Mouse (Mus musculus): Measurements from ENCODE around the gene Mgst1. TPM values are rescaled to one million over a fixed set of nuclear protein-coding genes. Genes with fewer than 3 reads are reported as not detected.

The Mgst1 gene
- total and polyA plus RNA-seq, 3 experiments = not detected

- Histone ChIP-seq H3K4me1 (ENCODE audit: control insufficient read depth in 1 of 2, insufficient read depth in 2 of 2) (no peaks in the 10 kb centered on the region), H3K4me3 (replicated peaks in 1 of 3; ENCODE audit: low read depth in 2 of 3, low read length in 2 of 3, poor library complexity in 1 of 3) (no peak overlapping the region), H3K9me3 (replicated peaks; ENCODE audit: low read length) (peaks cover 70% of the 10 kb centered on the region), H3K27me3 (replicated peaks) (no peaks in the 10 kb centered on the region), H3K27ac (ENCODE audit: insufficient read depth, low read depth) (no peak overlapping the region), H3K79me2 (replicated peaks; ENCODE audit: control insufficient read depth, extremely low read depth, insufficient read depth, poor library complexity, severe bottlenecking) (no peaks in the 10 kb centered on the region), H3K36me3 (replicated peaks in 1 of 2; ENCODE audit: control insufficient read depth in 1 of 2, insufficient read depth in 1 of 2, low read length in 1 of 2) (no peaks in the 10 kb centered on the region), H3K4me2 (ENCODE audit: insufficient read depth, low read depth, poor library complexity, severe bottlenecking) (no peak overlapping the region), H3K9ac (ENCODE audit: insufficient read depth, low read depth) (no peak overlapping the region)
- no peak for DNase-seq (ENCODE audit: extremely low read depth)
- dilution Hi-C loops (cut with MboI; ENCODE audit: extremely low pct_ligation_motif_present, extremely low pct_unique_long_range_greater_than_20kb, low sequenced_read_pairs) = no loop called here
- TF ChIP-seq NELFE (IDR thresholded peaks at IDR 0.05; ENCODE audit: low read depth, low read length) (no peak), RCOR1 (conservative IDR thresholded peaks at IDR 0.05; ENCODE audit: low read depth, low read length) (no peak), KAT2A (IDR thresholded peaks at IDR 0.05; ENCODE audit: insufficient replicate concordance, low read length) (no peak)
- in situ Hi-C loops (cut with MboI; ENCODE audit: low pct_ligation_motif_present, low pct_unique_long_range_greater_than_20kb, low sequenced_read_pairs) = no loop called here
Observed at GRCm38 (mm10) chr6:138141111-138141592, 1.0 kb downstream of the Mgst1 start.

GRCm38 (mm10) chr6:138142604-138143003 is 2.5 kb downstream of the Mgst1 start:
- H3K4me3 ChIP-seq (replicated peaks in 1 of 3; ENCODE audit: low read depth in 2 of 3, low read length in 2 of 3, poor library complexity in 1 of 3) = no peak overlapping the region
- no peak overlapping the region for H3K4me2 ChIP-seq (ENCODE audit: insufficient read depth, low read depth, poor library complexity, severe bottlenecking)
- no peaks in the 10 kb centered on the region for H3K27me3 ChIP-seq (replicated peaks)

GRCm38 (mm10) chr6:138143450-138143849 is 3.3 kb downstream of the Mgst1 start:
- no peaks in the 10 kb centered on the region for H3K79me2 ChIP-seq (replicated peaks; ENCODE audit: control insufficient read depth, extremely low read depth, insufficient read depth, poor library complexity, severe bottlenecking)
- H3K4me2 ChIP-seq (ENCODE audit: insufficient read depth, low read depth, poor library complexity, severe bottlenecking) = no peak overlapping the region
- DNase-seq (ENCODE audit: extremely low read depth) = no peak
- no peak overlapping the region for H3K27ac ChIP-seq (ENCODE audit: insufficient read depth, low read depth)
- H3K4me3 ChIP-seq (replicated peaks in 1 of 3; ENCODE audit: low read depth in 2 of 3, low read length in 2 of 3, poor library complexity in 1 of 3) = no peak overlapping the region
- no peak for TF ChIP-seq ZMIZ1 (IDR thresholded peaks at IDR 0.05; ENCODE audit: low read depth, low read length)
- TF ChIP-seq NRF1 (IDR thresholded peaks at IDR 0.05; ENCODE audit: low read depth, low read length) = no peak
- TF ChIP-seq USF2 (conservative IDR thresholded peaks at IDR 0.05; ENCODE audit: low read depth, low read length) = no peak
- TF ChIP-seq EP300 (IDR thresholded peaks at IDR 0.05; ENCODE audit: low read length) = no peak
- no peak for TF ChIP-seq BHLHE40 (IDR thresholded peaks at IDR 0.05; ENCODE audit: low read depth, low read length)
- no peak for TF ChIP-seq MAX (IDR thresholded peaks at IDR 0.05; ENCODE audit: low read length)
- TF ChIP-seq SMC3 (IDR thresholded peaks at IDR 0.05; ENCODE audit: low read depth, low read length) = no peak
- TF ChIP-seq ZKSCAN1 (IDR thresholded peaks at IDR 0.05; ENCODE audit: borderline replicate concordance, low read depth, low read length) = no peak
- no peak for TF ChIP-seq CTCF (conservative IDR thresholded peaks at IDR 0.05 in 1 of 2, IDR thresholded peaks at IDR 0.05 in 1 of 2; ENCODE audit: low read depth in 2 of 2, low read length in 2 of 2)
- no peak for TF ChIP-seq ELF1 (IDR thresholded peaks at IDR 0.05; ENCODE audit: low read depth, low read length)
- no peak for TF ChIP-seq ETS1 (conservative IDR thresholded peaks at IDR 0.05; ENCODE audit: low read depth, low read length)
- TF ChIP-seq POLR2A (IDR thresholded peaks at IDR 0.05; ENCODE audit: low read depth, low read length) = no peak
- no peak for TF ChIP-seq TBP (conservative IDR thresholded peaks at IDR 0.05; ENCODE audit: low read depth, low read length)
- TF ChIP-seq MXI1 (IDR thresholded peaks at IDR 0.05; ENCODE audit: low read depth, low read length) = no peak
- TF ChIP-seq JUND (conservative IDR thresholded peaks at IDR 0.05; ENCODE audit: low read depth, low read length) = no peak
- no peak for TF ChIP-seq MYC (IDR thresholded peaks at IDR 0.05; ENCODE audit: low read depth, low read length)
- TF ChIP-seq MAFK (IDR thresholded peaks at IDR 0.05; ENCODE audit: insufficient replicate concordance, low read length) = no peak
- no peak for TF ChIP-seq JUN (IDR thresholded peaks at IDR 0.05; ENCODE audit: insufficient read depth, low read depth, low read length)
- no peaks in the 10 kb centered on the region for H3K27me3 ChIP-seq (replicated peaks)
- H3K9ac ChIP-seq (ENCODE audit: insufficient read depth, low read depth) = no peak overlapping the region
- no peaks in the 10 kb centered on the region for H3K36me3 ChIP-seq (replicated peaks in 1 of 2; ENCODE audit: control insufficient read depth in 1 of 2, insufficient read depth in 1 of 2, low read length in 1 of 2)
- dilution Hi-C loops (cut with MboI; ENCODE audit: extremely low pct_ligation_motif_present, extremely low pct_unique_long_range_greater_than_20kb, low sequenced_read_pairs) = no loop called here
- in situ Hi-C loops (cut with MboI; ENCODE audit: low pct_ligation_motif_present, low pct_unique_long_range_greater_than_20kb, low sequenced_read_pairs) = no loop called here
- no peaks in the 10 kb centered on the region for H3K4me1 ChIP-seq (ENCODE audit: control insufficient read depth in 1 of 2, insufficient read depth in 2 of 2)
- H3K9me3 ChIP-seq (replicated peaks; ENCODE audit: low read length) = peaks cover 70% of the 10 kb centered on the region

More at GRCm38 (mm10) chr6:138142604-138143003, 2.5 kb downstream of the Mgst1 start:
- H3K9me3 ChIP-seq (replicated peaks; ENCODE audit: low read length) = peaks cover 68% of the 10 kb centered on the region
- dilution Hi-C loops (cut with MboI; ENCODE audit: extremely low pct_ligation_motif_present, extremely low pct_unique_long_range_greater_than_20kb, low sequenced_read_pairs) (no loop called here), in situ Hi-C loops (cut with MboI; ENCODE audit: low pct_ligation_motif_present, low pct_unique_long_range_greater_than_20kb, low sequenced_read_pairs) (no loop called here)
- TF ChIP-seq UBTF (IDR thresholded peaks at IDR 0.05; ENCODE audit: low read depth, low read length) = no peak
- TF ChIP-seq BHLHE40 (IDR thresholded peaks at IDR 0.05; ENCODE audit: low read depth, low read length) = no peak
- no peak for TF ChIP-seq ZNF384 (IDR thresholded peaks at IDR 0.05; ENCODE audit: low read depth, low read length)
- no peak for TF ChIP-seq MYC (IDR thresholded peaks at IDR 0.05; ENCODE audit: low read depth, low read length)
- TF ChIP-seq MAFK (IDR thresholded peaks at IDR 0.05; ENCODE audit: insufficient replicate concordance, low read length) = no peak
- TF ChIP-seq ELF1 (IDR thresholded peaks at IDR 0.05; ENCODE audit: low read depth, low read length) = no peak
- TF ChIP-seq SIN3A (IDR thresholded peaks at IDR 0.05; ENCODE audit: low read length) = no peak
- no peak for TF ChIP-seq KAT2A (IDR thresholded peaks at IDR 0.05; ENCODE audit: insufficient replicate concordance, low read length)
- no peak for TF ChIP-seq ZC3H11A (IDR thresholded peaks at IDR 0.05; ENCODE audit: low read depth, low read length)
- TF ChIP-seq TBP (conservative IDR thresholded peaks at IDR 0.05; ENCODE audit: low read depth, low read length) = no peak
- TF ChIP-seq GABPA (IDR thresholded peaks at IDR 0.05; ENCODE audit: insufficient replicate concordance, low read depth, low read length) = no peak
- TF ChIP-seq E2F4 (IDR thresholded peaks at IDR 0.05; ENCODE audit: insufficient replicate concordance, low read depth, low read length) = no peak
- H3K36me3 ChIP-seq (replicated peaks in 1 of 2; ENCODE audit: control insufficient read depth in 1 of 2, insufficient read depth in 1 of 2, low read length in 1 of 2) = no peaks in the 10 kb centered on the region
- H3K4me1 ChIP-seq (ENCODE audit: control insufficient read depth in 1 of 2, insufficient read depth in 2 of 2) = no peaks in the 10 kb centered on the region
- DNase-seq (ENCODE audit: extremely low read depth) = no peak
- H3K9ac ChIP-seq (ENCODE audit: insufficient read depth, low read depth) = no peak overlapping the region
- no peak overlapping the region for H3K27ac ChIP-seq (ENCODE audit: insufficient read depth, low read depth)
- no peaks in the 10 kb centered on the region for H3K79me2 ChIP-seq (replicated peaks; ENCODE audit: control insufficient read depth, extremely low read depth, insufficient read depth, poor library complexity, severe bottlenecking)
